Mouse (Mus musculus): ENCODE data around the gene Dapk3. TPM values are rescaled to one million over a fixed set of nuclear protein-coding genes. Genes with fewer than 3 reads are reported as not detected.
"Not testable (repeated sequence)": the region's sequence is repeated elsewhere in the genome, so short reads cannot be mapped to it uniquely, and the experiment has no call there.

Dapk3 gene
- polyA plus RNA-seq, 1 experiment from 2014 or later: 69.7 TPM

- Histone ChIP-seq H3K4me3 (no peak overlapping the region), H3K4me2 (no peak overlapping the region), H3K27me3 (no peaks in the 10 kb centered on the region), H3K27ac (replicated peaks) (no peak overlapping the region), H3K36me3 (peaks cover 53% of the 10 kb centered on the region), H3K9me3 (no peaks in the 10 kb centered on the region), H3K9ac (no peak overlapping the region), H3K4me1 (replicated peaks) (no peaks in the 10 kb centered on the region)
- 92% methylated on average over 5 of the region's 5 CpGs for WGBS
- ATAC-seq (ENCODE audit: low FRiP score, low read depth): no peak
Observed at GRCm38 (mm10) chr10:81221402-81222015, 38.7 kb downstream of the Dapk3 start.

GRCm38 (mm10) chr10:81223731-81224130, 40.9 kb downstream of the Dapk3 start:
- not testable (repeated sequence) for H3K4me2 ChIP-seq; H3K27me3 ChIP-seq; H3K9ac ChIP-seq; H3K27ac ChIP-seq (replicated peaks); H3K9me3 ChIP-seq; H3K4me3 ChIP-seq; ATAC-seq (ENCODE audit: low FRiP score, low read depth)
- H3K4me1 ChIP-seq (replicated peaks): peaks cover 15% of the 10 kb centered on the region
- H3K36me3 ChIP-seq: peaks cover 38% of the 10 kb centered on the region
- WGBS: 74% methylated on average over 2 of the region's 2 CpGs

- Histone ChIP-seq H3K4me1 (replicated peaks) (peaks cover 51% of the 10 kb centered on the region), H3K27me3 (no peaks in the 10 kb centered on the region), H3K27ac (replicated peaks) (peak overlapping the region; percentile 92), H3K9ac (peak overlapping the region; percentile 85), H3K4me2 (peak overlapping the region; percentile 83), H3K9me3 (no peaks in the 10 kb centered on the region), H3K4me3 (peak overlapping the region; percentile 71), H3K36me3 (no peaks in the 10 kb centered on the region)
- 5% methylated on average over 20 of the region's 20 CpGs for WGBS
- 0 out of 2 replicates have a peak, but pooled peaks have one; percentile 23 for ATAC-seq (ENCODE audit: low FRiP score, low read depth)
Observed at GRCm38 (mm10) chr10:81229735-81230437, 47.1 kb downstream of the Dapk3 start.

- H3K4me2 ChIP-seq: peak within 1 kb of the TSS; percentile 83
- H3K27me3 ChIP-seq: no peaks in the 10 kb centered on the region
- ATAC-seq (ENCODE audit: low FRiP score, low read depth): peak; percentile 90
- no peaks in the 10 kb centered on the region for H3K36me3 ChIP-seq
- H3K9ac ChIP-seq: peak within 1 kb of the TSS; percentile 85
- H3K4me3 ChIP-seq: peak within 1 kb of the TSS; percentile 71
- no peaks in the 10 kb centered on the region for H3K9me3 ChIP-seq
- 4% methylated on average over 27 of the region's 27 CpGs for WGBS
- H3K27ac ChIP-seq (replicated peaks): peak within 1 kb of the TSS; percentile 92
- peaks cover 51% of the 10 kb centered on the region for H3K4me1 ChIP-seq (replicated peaks)
Observed at GRCm38 (mm10) chr10:81230438-81231332, 47.9 kb downstream of the Dapk3 start, which contains the start of gene Atcay. Gene Atcay (minus strand): TSS chr10:81230833.

- WGBS: 54% methylated on average over 7 of the region's 7 CpGs
- Histone ChIP-seq H3K9ac (peak overlapping the region; percentile 26; the same call in 1 of the 2 replicates), H3K36me3 (no peaks in the 10 kb centered on the region), H3K4me2 (peak overlapping the region; percentile 83), H3K4me1 (replicated peaks) (peaks cover 51% of the 10 kb centered on the region), H3K27ac (replicated peaks) (peak overlapping the region; percentile 92), H3K27me3 (no peaks in the 10 kb centered on the region), H3K4me3 (peak overlapping the region; percentile 71), H3K9me3 (no peaks in the 10 kb centered on the region)
- ATAC-seq (ENCODE audit: low FRiP score, low read depth): no peak
Observed at GRCm38 (mm10) chr10:81231436-81231835, 48.6 kb downstream of the Dapk3 start.

- Histone ChIP-seq H3K4me1 (replicated peaks) (peaks cover 46% of the 10 kb centered on the region), H3K4me3 (peak within 1 kb of the TSS; percentile 73), H3K9me3 (no peaks in the 10 kb centered on the region), H3K4me2 (peak within 1 kb of the TSS; percentile 76), H3K36me3 (no peaks in the 10 kb centered on the region), H3K27ac (replicated peaks) (peak within 1 kb of the TSS; percentile 92), H3K9ac (peak within 1 kb of the TSS; percentile 72), H3K27me3 (no peaks in the 10 kb centered on the region)
- peak; percentile 79 for ATAC-seq (ENCODE audit: low FRiP score, low read depth)
- WGBS: 9% methylated on average over 29 of the region's 29 CpGs
Observed at GRCm38 (mm10) chr10:81232580-81233225, 49.9 kb downstream of the Dapk3 start, which contains the start of gene Zfr2. Gene Zfr2 (plus strand): TSS chr10:81233155.

GRCm38 (mm10) chr10:81233226-81233585, 50.4 kb downstream of the Dapk3 start:
- Histone ChIP-seq H3K36me3 (no peaks in the 10 kb centered on the region), H3K4me2 (peak overlapping the region; percentile 76), H3K9ac (peak overlapping the region; percentile 72), H3K27ac (replicated peaks) (peak overlapping the region; percentile 69), H3K9me3 (no peaks in the 10 kb centered on the region), H3K4me3 (peak overlapping the region; percentile 73), H3K4me1 (replicated peaks) (peaks cover 41% of the 10 kb centered on the region), H3K27me3 (no peaks in the 10 kb centered on the region)
- peak; percentile 54 for ATAC-seq (ENCODE audit: low FRiP score, low read depth)
- 2% methylated on average over 28 of the region's 28 CpGs for WGBS

GRCm38 (mm10) chr10:81234206-81234605, 51.4 kb downstream of the Dapk3 start:
- H3K4me2 ChIP-seq: peak overlapping the region; percentile 76; the same call in 1 of the 2 replicates
- peaks cover 31% of the 10 kb centered on the region for H3K4me1 ChIP-seq (replicated peaks)
- H3K9ac ChIP-seq: no peak overlapping the region
- no peak for ATAC-seq (ENCODE audit: low FRiP score, low read depth)
- H3K4me3 ChIP-seq: peak overlapping the region; percentile 73; the same call in 1 of the 2 replicates
- H3K27me3 ChIP-seq: peaks cover 4% of the 10 kb centered on the region; the same call in 1 of the 2 replicates
- no peaks in the 10 kb centered on the region for H3K36me3 ChIP-seq
- no peak overlapping the region for H3K27ac ChIP-seq (replicated peaks)
- 89% methylated on average over 6 of the region's 6 CpGs for WGBS
- H3K9me3 ChIP-seq: no peaks in the 10 kb centered on the region

GRCm38 (mm10) chr10:81236471-81237268, 53.9 kb downstream of the Dapk3 start:
- no peak for ATAC-seq (ENCODE audit: low FRiP score, low read depth)
- WGBS: 81% methylated on average over 12 of the region's 12 CpGs
- Histone ChIP-seq H3K4me3 (no peak overlapping the region), H3K36me3 (no peaks in the 10 kb centered on the region), H3K9me3 (no peaks in the 10 kb centered on the region), H3K27ac (replicated peaks) (no peak overlapping the region), H3K27me3 (peaks cover 15% of the 10 kb centered on the region), H3K4me1 (replicated peaks) (peaks cover 20% of the 10 kb centered on the region), H3K9ac (no peak overlapping the region), H3K4me2 (no peak overlapping the region)

- no peaks in the 10 kb centered on the region for H3K9me3 ChIP-seq
- 69% methylated on average over 2 of the region's 2 CpGs for WGBS
- H3K9ac ChIP-seq: no peak overlapping the region
- H3K4me2 ChIP-seq: no peak overlapping the region
- no peaks in the 10 kb centered on the region for H3K36me3 ChIP-seq
- no peak overlapping the region for H3K4me3 ChIP-seq
- peaks cover 15% of the 10 kb centered on the region for H3K27me3 ChIP-seq
- H3K4me1 ChIP-seq (replicated peaks): peaks cover 8% of the 10 kb centered on the region
- no peak overlapping the region for H3K27ac ChIP-seq (replicated peaks)
- no peak for ATAC-seq (ENCODE audit: low FRiP score, low read depth)
Observed at GRCm38 (mm10) chr10:81238618-81239017, 55.8 kb downstream of the Dapk3 start.

- Histone ChIP-seq H3K27ac (replicated peaks) (no peak overlapping the region), H3K4me3 (no peak overlapping the region), H3K36me3 (no peaks in the 10 kb centered on the region), H3K4me1 (replicated peaks) (peaks cover 7% of the 10 kb centered on the region; the same call in 1 of the 2 replicates), H3K9ac (no peak overlapping the region), H3K4me2 (no peak overlapping the region), H3K9me3 (no peaks in the 10 kb centered on the region), H3K27me3 (peaks cover 15% of the 10 kb centered on the region)
- ATAC-seq (ENCODE audit: low FRiP score, low read depth): no peak
- 25% methylated on average over 13 of the region's 13 CpGs for WGBS
Observed at GRCm38 (mm10) chr10:81240876-81241275, 58.1 kb downstream of the Dapk3 start.
